Mouse (Mus musculus): ENCODE measurements at regions not wholly inside any gene's neighbourhood (a gene's known extent, or its start where the extent isn't known, plus 50 kb on each side); places are given as distances from the start of the nearest gene placed in this dataset.

DNA sequence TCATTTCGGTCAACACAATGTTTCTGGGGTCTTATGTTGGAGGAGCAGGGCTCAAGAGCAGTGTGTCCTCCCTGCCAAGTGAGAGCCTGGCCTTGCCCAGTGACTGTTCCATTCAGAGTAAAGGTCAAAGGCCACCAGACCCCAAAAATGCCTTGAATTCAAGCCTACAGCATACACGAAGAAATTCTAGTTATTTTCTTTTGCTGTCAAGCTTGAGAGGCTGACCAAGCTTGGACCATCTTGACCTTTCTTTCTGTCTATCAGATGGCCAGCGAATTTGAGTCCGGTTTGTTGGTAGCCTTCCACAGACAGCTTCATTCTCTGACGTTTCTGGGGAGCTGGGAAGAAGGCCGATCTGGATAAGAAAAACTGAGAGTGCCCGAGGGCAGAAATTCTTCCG, 68.1 kb upstream of the Map4k3 start:
- no peaks in the 10 kb centered on the region for H3K27me3 ChIP-seq (ENCODE audit: control insufficient read depth, insufficient read depth, low read length, poor library complexity, severe bottlenecking)
- H3K9me3 ChIP-seq (replicated peaks; ENCODE audit: control insufficient read depth, insufficient read depth, low read length, poor library complexity, severe bottlenecking), result peaks cover 10% of the 10 kb centered on the region; the same call in 1 of the 2 replicates
- no peak overlapping the region for H3K9ac ChIP-seq (ENCODE audit: low read depth, poor library complexity, severe bottlenecking)
- TF ChIP-seq EP300 (IDR thresholded peaks at IDR 0.05; ENCODE audit: insufficient read depth, low read depth, low read length) (no peak), POLR2A (IDR thresholded peaks at IDR 0.05; ENCODE audit: insufficient read depth, low read length) (no peak), CTCF (IDR thresholded peaks at IDR 0.05; ENCODE audit: low read depth, low read length) (no peak)
- H3K4me3 ChIP-seq (ENCODE audit: low read depth, low read length), result no peak overlapping the region
- H3K27ac ChIP-seq (ENCODE audit: insufficient read depth, low read length), result no peak overlapping the region
- peaks cover 3% of the 10 kb centered on the region for H3K4me1 ChIP-seq (ENCODE audit: control insufficient read depth, insufficient read depth, low read length)
- no peaks in the 10 kb centered on the region for H3K36me3 ChIP-seq (ENCODE audit: control insufficient read depth, insufficient read depth, low read length, poor library complexity, severe bottlenecking)

DNA sequence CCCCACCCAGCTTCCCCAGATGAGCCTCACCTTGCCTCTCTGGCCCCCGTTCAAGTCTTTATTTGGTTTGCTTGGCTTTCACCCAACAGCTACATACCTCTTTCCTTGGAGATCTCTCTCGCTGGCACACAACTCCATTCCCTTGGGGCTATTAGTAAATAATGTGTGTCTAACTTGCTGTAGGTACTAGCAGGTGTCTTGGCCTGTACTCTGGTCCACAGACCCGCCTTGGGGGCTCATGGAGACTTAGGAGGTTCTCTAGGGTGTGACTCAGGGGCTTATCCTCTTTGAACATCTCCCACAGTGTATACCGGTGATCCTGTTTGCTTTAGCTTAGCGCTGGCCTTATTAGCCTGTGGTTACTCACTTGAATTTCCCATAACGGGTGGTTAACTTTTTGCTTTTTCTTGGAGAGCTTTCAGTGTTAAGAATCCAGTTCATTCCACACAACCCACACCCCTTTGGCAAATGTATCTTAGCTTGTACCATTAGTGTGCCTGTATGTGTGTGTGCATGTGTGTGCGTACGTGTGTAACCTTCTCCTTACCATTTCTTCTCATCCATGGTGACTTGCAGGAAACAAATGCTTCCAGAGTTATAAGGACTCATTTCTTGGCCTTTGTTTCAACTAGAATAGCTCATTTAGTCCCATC, 67.3 kb upstream of the Map4k3 start:
- no peak overlapping the region for H3K9ac ChIP-seq (ENCODE audit: low read depth, poor library complexity, severe bottlenecking)
- no peaks in the 10 kb centered on the region for H3K36me3 ChIP-seq (ENCODE audit: control insufficient read depth, insufficient read depth, low read length, poor library complexity, severe bottlenecking)
- H3K4me1 ChIP-seq (ENCODE audit: control insufficient read depth, insufficient read depth, low read length), result no peaks in the 10 kb centered on the region
- H3K4me3 ChIP-seq (ENCODE audit: low read depth, low read length), result no peak overlapping the region
- H3K9me3 ChIP-seq (replicated peaks; ENCODE audit: control insufficient read depth, insufficient read depth, low read length, poor library complexity, severe bottlenecking), result peaks cover 10% of the 10 kb centered on the region; the same call in 1 of the 2 replicates
- H3K27ac ChIP-seq (ENCODE audit: insufficient read depth, low read length), result no peak overlapping the region
- H3K27me3 ChIP-seq (ENCODE audit: control insufficient read depth, insufficient read depth, low read length, poor library complexity, severe bottlenecking), result no peaks in the 10 kb centered on the region
- TF ChIP-seq CTCF (IDR thresholded peaks at IDR 0.05; ENCODE audit: low read depth, low read length), result no peak
- no peak for TF ChIP-seq POLR2A (IDR thresholded peaks at IDR 0.05; ENCODE audit: insufficient read depth, low read length)
- no peak for TF ChIP-seq EP300 (IDR thresholded peaks at IDR 0.05; ENCODE audit: insufficient read depth, low read depth, low read length)

DNA sequence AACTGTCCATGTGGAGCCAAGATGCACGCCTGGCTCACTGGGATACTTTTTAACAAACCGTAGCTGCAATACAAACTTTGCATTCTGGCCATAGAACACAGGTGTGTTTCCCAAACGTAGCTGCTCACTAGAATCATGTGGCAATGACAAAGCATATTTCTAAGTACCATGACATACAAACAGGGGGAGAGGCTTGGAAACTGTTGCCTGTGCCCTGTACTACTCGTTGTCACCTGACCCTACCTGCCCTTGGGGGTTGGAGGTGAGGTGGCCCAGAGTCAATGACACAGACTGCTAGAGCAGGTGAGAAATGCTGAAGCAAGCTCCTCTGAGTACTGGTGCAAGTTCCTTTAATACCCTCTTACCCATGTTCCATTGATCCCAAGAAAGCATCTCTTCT, 64.3 kb upstream of the Map4k3 start:
- no peak overlapping the region for H3K27ac ChIP-seq (ENCODE audit: insufficient read depth, low read length)
- H3K9me3 ChIP-seq (replicated peaks; ENCODE audit: control insufficient read depth, insufficient read depth, low read length, poor library complexity, severe bottlenecking), result no peaks in the 10 kb centered on the region
- H3K4me3 ChIP-seq (ENCODE audit: low read depth, low read length), result no peak overlapping the region
- TF ChIP-seq EP300 (IDR thresholded peaks at IDR 0.05; ENCODE audit: insufficient read depth, low read depth, low read length), result no peak
- no peak for TF ChIP-seq POLR2A (IDR thresholded peaks at IDR 0.05; ENCODE audit: insufficient read depth, low read length)
- TF ChIP-seq CTCF (IDR thresholded peaks at IDR 0.05; ENCODE audit: low read depth, low read length), result no peak
- no peaks in the 10 kb centered on the region for H3K36me3 ChIP-seq (ENCODE audit: control insufficient read depth, insufficient read depth, low read length, poor library complexity, severe bottlenecking)
- no peaks in the 10 kb centered on the region for H3K27me3 ChIP-seq (ENCODE audit: control insufficient read depth, insufficient read depth, low read length, poor library complexity, severe bottlenecking)
- H3K4me1 ChIP-seq (ENCODE audit: control insufficient read depth, insufficient read depth, low read length), result no peaks in the 10 kb centered on the region
- no peak overlapping the region for H3K9ac ChIP-seq (ENCODE audit: low read depth, poor library complexity, severe bottlenecking)

DNA sequence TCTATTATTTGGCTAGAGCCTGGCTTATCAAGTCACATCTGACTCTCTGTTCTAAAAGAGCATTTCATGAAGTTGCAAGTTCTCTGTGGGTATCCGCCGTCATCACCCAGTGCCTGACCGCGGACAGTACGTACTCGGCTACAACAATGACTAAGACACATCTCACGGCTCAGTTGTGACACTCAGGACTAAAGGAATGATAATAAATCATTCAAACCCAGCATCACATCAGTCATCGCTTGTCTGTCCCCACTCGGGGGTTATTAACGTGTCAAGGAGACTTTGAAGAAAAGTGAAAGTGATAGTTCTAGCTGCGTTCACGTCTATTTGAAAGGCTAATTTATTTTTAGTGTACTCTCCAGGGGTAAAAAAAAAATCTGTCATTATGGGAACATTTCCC, 61.4 kb upstream of the Map4k3 start:
- H3K27ac ChIP-seq (ENCODE audit: insufficient read depth, low read length), result no peak overlapping the region
- TF ChIP-seq POLR2A (IDR thresholded peaks at IDR 0.05; ENCODE audit: insufficient read depth, low read length) (no peak), CTCF (IDR thresholded peaks at IDR 0.05; ENCODE audit: low read depth, low read length) (no peak), EP300 (IDR thresholded peaks at IDR 0.05; ENCODE audit: insufficient read depth, low read depth, low read length) (no peak)
- no peaks in the 10 kb centered on the region for H3K4me1 ChIP-seq (ENCODE audit: control insufficient read depth, insufficient read depth, low read length)
- H3K9ac ChIP-seq (ENCODE audit: low read depth, poor library complexity, severe bottlenecking), result no peak overlapping the region
- no peaks in the 10 kb centered on the region for H3K27me3 ChIP-seq (ENCODE audit: control insufficient read depth, insufficient read depth, low read length, poor library complexity, severe bottlenecking)
- no peaks in the 10 kb centered on the region for H3K9me3 ChIP-seq (replicated peaks; ENCODE audit: control insufficient read depth, insufficient read depth, low read length, poor library complexity, severe bottlenecking)
- H3K4me3 ChIP-seq (ENCODE audit: low read depth, low read length), result no peak overlapping the region
- no peaks in the 10 kb centered on the region for H3K36me3 ChIP-seq (ENCODE audit: control insufficient read depth, insufficient read depth, low read length, poor library complexity, severe bottlenecking)

DNA sequence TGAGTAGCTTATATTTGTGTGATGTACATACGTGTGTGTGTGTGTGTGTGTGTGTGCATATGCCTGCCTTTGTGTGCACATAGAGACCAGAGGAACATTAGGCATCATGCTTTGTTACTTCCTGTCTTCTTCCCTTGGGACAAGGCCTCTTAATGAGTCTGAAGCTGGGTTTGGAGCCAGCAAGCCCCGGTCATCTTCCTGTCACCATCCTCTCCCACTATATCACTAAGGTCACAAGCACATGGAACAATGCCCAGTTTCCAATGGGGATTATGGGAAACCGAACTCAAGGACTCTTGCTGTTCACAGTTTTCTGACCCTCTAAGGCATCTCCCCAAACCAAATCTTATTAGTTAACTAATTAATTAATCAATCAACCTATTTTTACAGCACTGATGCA, 60.7 kb upstream of the Map4k3 start:
- no peaks in the 10 kb centered on the region for H3K27me3 ChIP-seq (ENCODE audit: control insufficient read depth, insufficient read depth, low read length, poor library complexity, severe bottlenecking)
- H3K9me3 ChIP-seq (replicated peaks; ENCODE audit: control insufficient read depth, insufficient read depth, low read length, poor library complexity, severe bottlenecking), result no peaks in the 10 kb centered on the region
- no peak overlapping the region for H3K27ac ChIP-seq (ENCODE audit: insufficient read depth, low read length)
- no peaks in the 10 kb centered on the region for H3K4me1 ChIP-seq (ENCODE audit: control insufficient read depth, insufficient read depth, low read length)
- H3K9ac ChIP-seq (ENCODE audit: low read depth, poor library complexity, severe bottlenecking), result no peak overlapping the region
- TF ChIP-seq CTCF (IDR thresholded peaks at IDR 0.05; ENCODE audit: low read depth, low read length), result no peak
- H3K4me3 ChIP-seq (ENCODE audit: low read depth, low read length), result no peak overlapping the region
- H3K36me3 ChIP-seq (ENCODE audit: control insufficient read depth, insufficient read depth, low read length, poor library complexity, severe bottlenecking), result no peaks in the 10 kb centered on the region

DNA sequence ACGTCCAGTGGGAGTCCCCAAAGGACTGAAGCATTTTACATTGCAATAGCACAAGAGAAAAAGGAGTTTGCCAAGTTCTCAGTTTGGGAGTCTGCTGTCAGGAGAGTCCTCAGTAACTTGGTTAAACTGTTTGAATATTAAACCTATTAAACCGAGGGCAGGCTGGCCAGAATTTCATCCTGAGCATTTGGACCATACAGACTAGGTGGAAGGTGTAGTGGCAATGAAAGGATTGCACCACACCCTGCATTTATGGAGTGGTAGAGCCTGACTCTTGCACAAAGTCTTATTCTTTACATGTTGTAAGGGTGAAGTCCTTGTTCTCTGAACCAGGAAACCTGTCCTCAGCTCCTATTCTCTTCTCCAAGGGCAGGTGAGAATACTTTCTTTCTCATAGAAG, 58.6 kb upstream of the Map4k3 start:
- H3K27me3 ChIP-seq (ENCODE audit: control insufficient read depth, insufficient read depth, low read length, poor library complexity, severe bottlenecking), result no peaks in the 10 kb centered on the region
- no peak overlapping the region for H3K4me3 ChIP-seq (ENCODE audit: low read depth, low read length)
- no peak for TF ChIP-seq POLR2A (IDR thresholded peaks at IDR 0.05; ENCODE audit: insufficient read depth, low read length)
- no peak for TF ChIP-seq CTCF (IDR thresholded peaks at IDR 0.05; ENCODE audit: low read depth, low read length)
- no peak for TF ChIP-seq EP300 (IDR thresholded peaks at IDR 0.05; ENCODE audit: insufficient read depth, low read depth, low read length)
- no peak overlapping the region for H3K27ac ChIP-seq (ENCODE audit: insufficient read depth, low read length)
- H3K9ac ChIP-seq (ENCODE audit: low read depth, poor library complexity, severe bottlenecking), result no peak overlapping the region
- no peaks in the 10 kb centered on the region for H3K9me3 ChIP-seq (replicated peaks; ENCODE audit: control insufficient read depth, insufficient read depth, low read length, poor library complexity, severe bottlenecking)
- no peaks in the 10 kb centered on the region for H3K36me3 ChIP-seq (ENCODE audit: control insufficient read depth, insufficient read depth, low read length, poor library complexity, severe bottlenecking)
- no peaks in the 10 kb centered on the region for H3K4me1 ChIP-seq (ENCODE audit: control insufficient read depth, insufficient read depth, low read length)
